Mouse (Mus musculus) erythroblast, embryonic 14.5 days (primary cell): Measurements from ENCODE around the gene Pms2.

ENCODE experiments used
- GATA1 ChIP-seq: IDR thresholded peaks from 2 replicates; pipeline ENCODE4 v1.6.1; 2012; ENCODE audit warnings: low read length, inconsistent platforms, mixed read lengths
- TAL1 ChIP-seq: IDR thresholded peaks from 3 replicates; pipeline ENCODE4 v1.6.1; 2012; ENCODE audit warnings: low read length, inconsistent platforms, mixed read lengths

GRCm38 (mm10) chr5:143976726-143977431 lies 67.1 kb downstream of the Pms2 start:
- TF ChIP-seq GATA1 (no peak), TAL1 (peak; percentile 68)
